19 mouse cellular contexts compared by ENCODE assay signal in genomic region chr3:91059211-91059610, GRCm38 (mm10). TPM values are rescaled to one million over a fixed set of nuclear protein-coding genes. Genes with fewer than 3 reads are reported as not detected.
DNase-seq lines count a peak whose midpoint lies in the region; ATAC-seq and TF ChIP-seq lines count a peak whose summit lies in the region.
"Had no signal": no experiment of that assay in that cellular context is flagged by ENCODE, and none has a peak within 500 bp of the region (broad histone marks: within the 10 kb centered on the region; RNA-seq: fewer than 3 reads in every experiment).

No protein-coding gene starts in this region.

- no peak overlapping the region for H3K4me3 ChIP-seq in hindbrain, embryonic 11.5 days (ENCODE audit: low read depth, low read length)
- no peak overlapping the region for H3K4me3 ChIP-seq in hindbrain, embryonic 14.5 days (replicated peaks; ENCODE audit: low read length)
- no peak overlapping the region for H3K4me3 ChIP-seq in lung, postnatal 0 days (ENCODE audit: low read depth, low read length)
- no peak overlapping the region for H3K4me3 ChIP-seq in stomach, postnatal 0 days (ENCODE audit: low read depth, low read length)
- H3K4me3 ChIP-seq: erythroblast, embryonic 14.5 days; heart, embryonic 13.5 days; liver, embryonic 13.5 days; neural tube, embryonic 13.5 days had no signal

- no peak overlapping the region for H3K9ac ChIP-seq in hindbrain, embryonic 11.5 days (ENCODE audit: low read depth, low read length)
- no peak overlapping the region for H3K9ac ChIP-seq in hindbrain, embryonic 14.5 days
- H3K9ac ChIP-seq in lung, postnatal 0 days (replicated peaks; ENCODE audit: low read depth): no peak overlapping the region
- no peak overlapping the region for H3K9ac ChIP-seq in stomach, postnatal 0 days (ENCODE audit: low read length)
- H3K9ac ChIP-seq: heart, embryonic 13.5 days; liver, embryonic 13.5 days; neural tube, embryonic 13.5 days had no signal

- 0 out of 2 replicates have a peak, but pooled peaks have one; percentile 6 for TF ChIP-seq CTCF in lung, postnatal 0 days (IDR thresholded peaks at IDR 0.05)
- peak; percentile 32 for TF ChIP-seq CTCF in stomach, postnatal 0 days (IDR thresholded peaks at IDR 0.05; ENCODE audit: low read depth)

- TF ChIP-seq EP300 in lung, postnatal 0 days (IDR thresholded peaks at IDR 0.05): no peak
- TF ChIP-seq EP300 in stomach, postnatal 0 days (optimal IDR thresholded peaks at IDR 0.05): no peak

- ATAC-seq in hindbrain, embryonic 11.5 days (ENCODE audit: low FRiP score): no peak
- no peak for ATAC-seq in hindbrain, embryonic 14.5 days (ENCODE audit: low FRiP score)
- ATAC-seq in lung, postnatal 0 days: no peak
- no peak for ATAC-seq in stomach, postnatal 0 days (ENCODE audit: low FRiP score, low TSS enrichment)
- ATAC-seq: forebrain, embryonic 16.5 days had no signal

- WGBS in hindbrain, embryonic 11.5 days: 8% methylated on average over 1 of the region's 1 CpGs
- 9% methylated on average over 1 of the region's 1 CpGs for WGBS in hindbrain, embryonic 14.5 days
- 5% methylated on average over 1 of the region's 1 CpGs for WGBS in lung, postnatal 0 days
- 0% methylated on average over 1 of the region's 1 CpGs for WGBS in stomach, postnatal 0 days

- no peaks in the 10 kb centered on the region for H3K27me3 ChIP-seq in hindbrain, embryonic 11.5 days (ENCODE audit: control insufficient read depth, insufficient read depth, low read length)
- H3K27me3 ChIP-seq in hindbrain, embryonic 14.5 days (ENCODE audit: control insufficient read depth, insufficient read depth, low read length): no peaks in the 10 kb centered on the region
- no peaks in the 10 kb centered on the region for H3K27me3 ChIP-seq in lung, postnatal 0 days (replicated peaks; ENCODE audit: insufficient read depth, low read length)
- H3K27me3 ChIP-seq in stomach, postnatal 0 days (ENCODE audit: control insufficient read depth, insufficient read depth, low read length): no peaks in the 10 kb centered on the region
- H3K27me3 ChIP-seq: heart, embryonic 13.5 days; liver, embryonic 13.5 days; neural tube, embryonic 13.5 days had no signal

- H3K4me2 ChIP-seq in hindbrain, embryonic 11.5 days (replicated peaks; ENCODE audit: low read depth, low read length): no peak overlapping the region
- H3K4me2 ChIP-seq in hindbrain, embryonic 14.5 days (replicated peaks): no peak overlapping the region
- no peak overlapping the region for H3K4me2 ChIP-seq in lung, postnatal 0 days (replicated peaks; ENCODE audit: low read depth, low read length)
- H3K4me2 ChIP-seq in stomach, postnatal 0 days (replicated peaks; ENCODE audit: low read depth): no peak overlapping the region
- H3K4me2 ChIP-seq: heart, embryonic 13.5 days; liver, embryonic 13.5 days; neural tube, embryonic 13.5 days had no signal

- no peaks in the 10 kb centered on the region for H3K9me3 ChIP-seq in hindbrain, embryonic 11.5 days (ENCODE audit: control insufficient read depth, low read length)
- peaks cover 15% of the 10 kb centered on the region; the same call in 1 of the 2 replicates for H3K9me3 ChIP-seq in hindbrain, embryonic 14.5 days (ENCODE audit: control insufficient read depth, low read length)
- no peaks in the 10 kb centered on the region for H3K9me3 ChIP-seq in lung, postnatal 0 days (ENCODE audit: low read length)
- no peaks in the 10 kb centered on the region for H3K9me3 ChIP-seq in stomach, postnatal 0 days (ENCODE audit: control insufficient read depth, low read length)
- H3K9me3 ChIP-seq: liver, embryonic 13.5 days had no signal

- DNase-seq in hindbrain, embryonic 11.5 days (ENCODE audit: low spot score): peak; percentile 0
- DNase-seq in hindbrain, embryonic 14.5 days (ENCODE audit: low spot score): no peak
- DNase-seq in lung, postnatal 0 days (ENCODE audit: low spot score): no peak
- DNase-seq in lung, postnatal 4 days: no peak
- DNase-seq in brain, adult 2 months (ENCODE audit: low read depth, low spot score): peak; percentile 1
- DNase-seq in stomach, postnatal 0 days (ENCODE audit: low spot score): no peak
- DNase-seq in ovary, postnatal 14 days (ENCODE audit: low spot score): no peak
- no peak for DNase-seq in urinary bladder, postnatal 14 days (ENCODE audit: low spot score)
- DNase-seq: cerebellum, adult 11-12 months; gastrocnemius, postnatal 36 days; liver, embryonic 13.5 days; right cerebral cortex, postnatal 14 days; thymus, adult 18-20 months had no signal

- no peaks in the 10 kb centered on the region for H3K36me3 ChIP-seq in hindbrain, embryonic 11.5 days (ENCODE audit: control insufficient read depth, insufficient read depth, low read length)
- no peaks in the 10 kb centered on the region for H3K36me3 ChIP-seq in hindbrain, embryonic 14.5 days (replicated peaks; ENCODE audit: control insufficient read depth, insufficient read depth)
- no peaks in the 10 kb centered on the region for H3K36me3 ChIP-seq in lung, postnatal 0 days (ENCODE audit: insufficient read depth, low read length)
- H3K36me3 ChIP-seq in stomach, postnatal 0 days (ENCODE audit: control insufficient read depth, insufficient read depth, low read length): no peaks in the 10 kb centered on the region
- H3K36me3 ChIP-seq: heart, embryonic 13.5 days; liver, embryonic 13.5 days; neural tube, embryonic 13.5 days had no signal

- no peaks in the 10 kb centered on the region for H3K4me1 ChIP-seq in hindbrain, embryonic 11.5 days (replicated peaks; ENCODE audit: control insufficient read depth, insufficient read depth, low read length)
- no peaks in the 10 kb centered on the region for H3K4me1 ChIP-seq in hindbrain, embryonic 14.5 days (replicated peaks; ENCODE audit: control insufficient read depth, insufficient read depth, low read length)
- H3K4me1 ChIP-seq in lung, postnatal 0 days (ENCODE audit: insufficient read depth, low read depth, low read length): no peaks in the 10 kb centered on the region
- H3K4me1 ChIP-seq in stomach, postnatal 0 days (replicated peaks; ENCODE audit: control insufficient read depth, insufficient read depth): no peaks in the 10 kb centered on the region
- H3K4me1 ChIP-seq: heart, embryonic 13.5 days; liver, embryonic 13.5 days; neural tube, embryonic 13.5 days had no signal

- H3K27ac ChIP-seq in hindbrain, embryonic 11.5 days (ENCODE audit: low read depth, low read length): no peak overlapping the region
- no peak overlapping the region for H3K27ac ChIP-seq in hindbrain, embryonic 14.5 days
- H3K27ac ChIP-seq in lung, postnatal 0 days (ENCODE audit: low read length): no peak overlapping the region
- H3K27ac ChIP-seq in stomach, postnatal 0 days (replicated peaks): no peak overlapping the region
- H3K27ac ChIP-seq: heart, embryonic 13.5 days; liver, embryonic 13.5 days; macrophage; neural tube, embryonic 13.5 days had no signal

RNA-seq across cellular contexts. Expression of gene 9130204L05Rik, which starts 31.4 kb away (rescaled TPM):
- polyA plus RNA-seq in hindbrain, embryonic 11.5 days (2014; fragmentation: Nextera tagmentation; extraction: Ambion mirVana): not detected in 2 replicates
- polyA plus RNA-seq in hindbrain, embryonic 14.5 days (2014; fragmentation: Nextera tagmentation; extraction: Ambion mirVana): not detected in 2 replicates
- not detected in 2 replicates for polyA plus RNA-seq in lung, postnatal 0 days (2015; fragmentation: Nextera tagmentation; extraction: Ambion mirVana)
- not detected in 2 replicates for polyA plus RNA-seq in stomach, postnatal 0 days (2015; fragmentation: Nextera tagmentation; extraction: Ambion mirVana)
- polyA plus RNA-seq: cortical plate, adult 2 months; erythroblast, embryonic 14.5 days; forebrain, embryonic 16.5 days; heart, embryonic 13.5 days; liver, embryonic 13.5 days; macrophage; neural tube, embryonic 13.5 days had no signal

Comparison
In these comparisons a context has a peak if more than half of its experiments do, and no peak if none do; other contexts are left out.
1. DNase-seq: peak in hindbrain, embryonic 11.5 days (single experiment) and brain, adult 2 months (single experiment); none in hindbrain, embryonic 14.5 days (single experiment), lung, postnatal 0 days (single experiment), lung, postnatal 4 days (0 of 2), stomach, postnatal 0 days (single experiment), ovary, postnatal 14 days (single experiment) and urinary bladder, postnatal 14 days (single experiment).